ENCODE assay signal across 12 mouse cellular contexts in genomic region chr2:105686363-105687316, GRCm38 (mm10). TPM values are rescaled to one million over a fixed set of nuclear protein-coding genes. Genes with fewer than 3 reads are reported as not detected.
DNase-seq lines count a peak whose midpoint lies in the region; ATAC-seq and TF ChIP-seq lines count a peak whose summit lies in the region.
"Had no signal": no experiment of that assay in that cellular context is flagged by ENCODE, and none has a peak within 500 bp of the region (broad histone marks: within the 10 kb centered on the region; RNA-seq: fewer than 3 reads in every experiment).

No protein-coding gene starts in this region.

- no peak for TF ChIP-seq CTCF in midbrain, postnatal 0 days (IDR thresholded peaks at IDR 0.05)

- DNase-seq in midbrain, embryonic 10.5 days (ENCODE audit: low spot score): no peak
- no peak for DNase-seq in midbrain, postnatal 0 days (ENCODE audit: low spot score)
- peak; percentile 94 for DNase-seq in forebrain, embryonic 14.5 days (ENCODE audit: low spot score)
- peak; percentile 31 for DNase-seq in limb, embryonic 11.5 days (ENCODE audit: low spot score)
- DNase-seq in heart, postnatal 4 days: no peak
- DNase-seq: lung, postnatal 14 days; spleen, adult 18-20 months; thymus, postnatal 14 days had no signal

- peak overlapping the region; percentile 80 for H3K27ac ChIP-seq in midbrain, embryonic 10.5 days (replicated peaks)
- H3K27ac ChIP-seq in midbrain, postnatal 0 days (ENCODE audit: low read depth, low read length): no peak overlapping the region
- peak overlapping the region; percentile 70 for H3K27ac ChIP-seq in forebrain, embryonic 14.5 days (ENCODE audit: low read depth, low read length)
- H3K27ac ChIP-seq in limb, embryonic 11.5 days (replicated peaks; ENCODE audit: low read depth, low read length): no peak overlapping the region
- H3K27ac ChIP-seq: limb, embryonic 12.5 days had no signal

- H3K9me3 ChIP-seq in midbrain, embryonic 10.5 days (replicated peaks): no peaks in the 10 kb centered on the region
- H3K9me3 ChIP-seq in midbrain, postnatal 0 days (ENCODE audit: low read length): no peaks in the 10 kb centered on the region
- no peaks in the 10 kb centered on the region for H3K9me3 ChIP-seq in forebrain, embryonic 14.5 days (replicated peaks; ENCODE audit: control insufficient read depth, low read length)
- H3K9me3 ChIP-seq in limb, embryonic 11.5 days (ENCODE audit: control insufficient read depth, low read length): no peaks in the 10 kb centered on the region
- H3K9me3 ChIP-seq: limb, embryonic 12.5 days had no signal

- no peak overlapping the region for H3K4me2 ChIP-seq in midbrain, postnatal 0 days (ENCODE audit: low read depth, low read length, poor library complexity, severe bottlenecking)
- H3K4me2 ChIP-seq in forebrain, embryonic 14.5 days (ENCODE audit: low read length): peak overlapping the region; percentile 49
- no peak overlapping the region for H3K4me2 ChIP-seq in limb, embryonic 11.5 days (ENCODE audit: low read depth, severe bottlenecking)
- H3K4me2 ChIP-seq: limb, embryonic 12.5 days had no signal

- WGBS in midbrain, embryonic 10.5 days: 5% methylated on average over 36 of the region's 36 CpGs
- 7% methylated on average over 36 of the region's 36 CpGs for WGBS in midbrain, postnatal 0 days
- 4% methylated on average over 36 of the region's 36 CpGs for WGBS in forebrain, embryonic 14.5 days
- 1% methylated on average over 36 of the region's 36 CpGs for WGBS in limb, embryonic 11.5 days

- no peak for ATAC-seq in midbrain, postnatal 0 days (ENCODE audit: low FRiP score)
- peak; percentile 65 for ATAC-seq in forebrain, embryonic 14.5 days
- ATAC-seq in limb, embryonic 11.5 days (ENCODE audit: insufficient number of reproducible peaks, low FRiP score, low TSS enrichment, low read depth): no peak
- no peak; the same call in 1 of the 2 replicates for ATAC-seq in megakaryocyte-erythroid progenitor cell, adult 5-6 weeks (replicated peaks; ENCODE audit: low FRiP score, low TSS enrichment, poor library complexity, severe bottlenecking)
- ATAC-seq in megakaryocyte, adult 5-6 weeks (ENCODE audit: poor library complexity, severe bottlenecking): no peak

- H3K27me3 ChIP-seq in midbrain, embryonic 10.5 days (ENCODE audit: low read depth, poor library complexity, severe bottlenecking): peaks cover 100% of the 10 kb centered on the region
- H3K27me3 ChIP-seq in midbrain, postnatal 0 days (ENCODE audit: insufficient read depth, low read length): peaks cover 86% of the 10 kb centered on the region
- peaks cover 20% of the 10 kb centered on the region for H3K27me3 ChIP-seq in forebrain, embryonic 14.5 days (replicated peaks; ENCODE audit: control insufficient read depth, insufficient read depth, low read length)
- peaks cover 93% of the 10 kb centered on the region for H3K27me3 ChIP-seq in limb, embryonic 11.5 days (ENCODE audit: control insufficient read depth, insufficient read depth, low read length)

- H3K36me3 ChIP-seq in midbrain, embryonic 10.5 days: peaks cover 2% of the 10 kb centered on the region; the same call in 1 of the 2 replicates
- H3K36me3 ChIP-seq in midbrain, postnatal 0 days (ENCODE audit: insufficient read depth, low read length): no peaks in the 10 kb centered on the region
- H3K36me3 ChIP-seq in forebrain, embryonic 14.5 days (ENCODE audit: control insufficient read depth, insufficient read depth, low read length): peaks cover 18% of the 10 kb centered on the region; the same call in 1 of the 2 replicates
- no peaks in the 10 kb centered on the region for H3K36me3 ChIP-seq in limb, embryonic 11.5 days (ENCODE audit: control insufficient read depth, insufficient read depth, low read length)
- H3K36me3 ChIP-seq: limb, embryonic 12.5 days had no signal

- H3K4me1 ChIP-seq in midbrain, embryonic 10.5 days: peaks cover 86% of the 10 kb centered on the region
- H3K4me1 ChIP-seq in midbrain, postnatal 0 days (ENCODE audit: insufficient read depth, low read length): no peaks in the 10 kb centered on the region
- peaks cover 44% of the 10 kb centered on the region for H3K4me1 ChIP-seq in forebrain, embryonic 14.5 days (ENCODE audit: control insufficient read depth, insufficient read depth, low read length)
- no peaks in the 10 kb centered on the region for H3K4me1 ChIP-seq in limb, embryonic 11.5 days (ENCODE audit: control insufficient read depth, insufficient read depth, low read length)

- H3K4me3 ChIP-seq in midbrain, embryonic 10.5 days: peak overlapping the region; percentile 47
- no peak overlapping the region for H3K4me3 ChIP-seq in midbrain, postnatal 0 days (ENCODE audit: low read depth, low read length)
- 0 out of 2 replicates have a peak overlapping the region, but pooled peaks have one; percentile 8 for H3K4me3 ChIP-seq in forebrain, embryonic 14.5 days (ENCODE audit: low read depth, low read length)
- no peak overlapping the region for H3K4me3 ChIP-seq in limb, embryonic 11.5 days (ENCODE audit: low read depth, low read length)

- no peak overlapping the region for H3K9ac ChIP-seq in midbrain, postnatal 0 days (replicated peaks; ENCODE audit: low read length, poor library complexity, severe bottlenecking)
- H3K9ac ChIP-seq in forebrain, embryonic 14.5 days (ENCODE audit: low read length): peak overlapping the region; percentile 43
- H3K9ac ChIP-seq in limb, embryonic 11.5 days (ENCODE audit: low read length): no peak overlapping the region
- H3K9ac ChIP-seq: limb, embryonic 12.5 days had no signal

RNA-seq across cellular contexts. Expression of gene Pax6, which starts 17.9 kb away (rescaled TPM):
- 39.0 and 40.1 TPM in 2 replicates for polyA plus RNA-seq in midbrain, embryonic 10.5 days (2016; fragmentation: Nextera tagmentation; extraction: Ambion mirVana)
- 15.4 and 27.1 TPM in 2 replicates for total RNA-seq in midbrain, postnatal 0 days (2014; rRNA removed)
- 6.9 and 11.3 TPM in 2 replicates for polyA plus RNA-seq in midbrain, postnatal 0 days (2015; fragmentation: Nextera tagmentation; extraction: Ambion mirVana)
- polyA plus RNA-seq in forebrain, embryonic 14.5 days (2014; fragmentation: Nextera tagmentation; extraction: Ambion mirVana): 44.5 and 51.8 TPM in 2 replicates
- polyA plus RNA-seq in limb, embryonic 11.5 days (2014; fragmentation: Nextera tagmentation; extraction: Ambion mirVana): 0.11 and 0.23 TPM in 2 replicates
- not detected in 2 replicates for total RNA-seq in megakaryocyte-erythroid progenitor cell, adult 5-6 weeks (2014; fragmentation: Nextera tagmentation)
- not detected in 2 replicates for total RNA-seq in megakaryocyte-erythroid progenitor cell, adult 5-6 weeks (2017)
- total RNA-seq in megakaryocyte, adult 5-6 weeks (2015): not detected in 2 replicates
- not detected in 2 replicates for total RNA-seq in megakaryocyte, adult 5-6 weeks (2017)
- total RNA-seq in heart, postnatal 4 days (2021): under 1 TPM in 1 of 2 experiments, not detected in 1; 0.61 TPM
- total RNA-seq: heart, postnatal 10 days had no signal
- polyA plus RNA-seq: limb, embryonic 12.5 days had no signal

Comparison
In these comparisons a context has a peak if more than half of its experiments do, and no peak if none do; other contexts are left out.
1. H3K27ac ChIP-seq: peak in midbrain, embryonic 10.5 days (single experiment) and forebrain, embryonic 14.5 days (single experiment); none in midbrain, postnatal 0 days (single experiment) and limb, embryonic 11.5 days (single experiment).
2. H3K4me3 ChIP-seq: peak in midbrain, embryonic 10.5 days (single experiment) and forebrain, embryonic 14.5 days (single experiment); none in midbrain, postnatal 0 days (single experiment) and limb, embryonic 11.5 days (single experiment).
3. DNase-seq: peak in forebrain, embryonic 14.5 days (single experiment) and limb, embryonic 11.5 days (single experiment); none in midbrain, embryonic 10.5 days (single experiment), midbrain, postnatal 0 days (single experiment) and heart, postnatal 4 days (single experiment).
4. RNA of gene Pax6, which starts 17.9 kb away (total RNA-seq): 15.4 to 27.1 TPM in midbrain, postnatal 0 days; 0.61 TPM in heart, postnatal 4 days, not detected in megakaryocyte-erythroid progenitor cell, adult 5-6 weeks and not detected in megakaryocyte, adult 5-6 weeks; every median in the first group is over 10 times any median in the second.